Mouse (Mus musculus): ENCODE data around the gene Mfrp.
A peak's percentile ranks its signal among the peaks of the same experiment; 100 is the strongest.

Mfrp gene

DNA sequence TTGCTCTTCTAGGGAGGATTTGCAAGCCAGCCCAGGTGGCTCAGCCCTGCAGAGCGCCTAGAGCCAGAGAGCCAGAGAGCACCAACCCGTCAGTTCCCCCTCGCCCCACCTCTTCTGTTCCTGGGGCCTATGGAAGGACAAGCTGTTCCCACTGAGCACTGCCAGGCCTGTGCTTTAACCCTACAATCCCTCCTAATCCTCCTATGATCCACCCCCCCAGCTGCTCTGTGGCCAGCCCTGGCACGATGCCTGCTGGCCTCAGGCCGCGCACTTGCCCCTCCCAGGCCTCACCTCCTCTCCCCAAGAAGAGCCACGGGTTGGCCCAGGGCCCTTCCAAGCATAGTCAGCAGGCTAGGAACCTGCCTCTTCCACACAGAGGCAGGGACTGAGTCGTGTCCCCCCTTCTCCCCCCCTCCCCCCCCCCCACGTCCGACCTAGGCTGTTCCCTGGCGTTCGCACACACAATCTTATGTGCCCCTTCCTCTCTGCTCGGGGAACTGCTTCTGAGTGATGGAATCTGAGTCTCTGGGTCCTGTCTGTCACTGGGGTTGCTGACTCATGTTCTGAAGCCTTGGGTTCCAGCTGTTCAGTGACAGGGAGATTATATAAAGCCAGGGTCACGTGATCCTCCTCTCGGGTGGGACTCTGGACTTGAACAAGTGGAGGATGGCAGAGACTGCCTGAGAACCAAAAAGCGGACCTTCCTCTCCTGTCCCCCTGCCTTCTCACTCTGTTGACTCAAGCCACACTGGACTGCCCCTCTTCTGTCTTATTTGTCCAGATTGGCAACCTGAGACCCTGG, 22.4 kb upstream of the Mfrp start:
- DNase-seq (ENCODE audit: low spot score) = no peak

GRCm38 (mm10) chr9:44079997-44080780, 21.3 kb upstream of the Mfrp start:
- DNase-seq (ENCODE audit: low spot score) = no peak

- DNase-seq (ENCODE audit: low spot score) = no peak
These were observed 20.6 kb upstream of the Mfrp start for GRCm38 (mm10) chr9:44080953-44081352.

GRCm38 (mm10) chr9:44081581-44081980, 19.9 kb upstream of the Mfrp start:
- DNase-seq (ENCODE audit: low spot score) = no peak

GRCm38 (mm10) chr9:44082266-44082665, 19.3 kb upstream of the Mfrp start:
- no peak for DNase-seq (ENCODE audit: low spot score)

GRCm38 (mm10) chr9:44083392-44084121, 18.0 kb upstream of the Mfrp start:
- DNase-seq (ENCODE audit: low spot score) = no peak

- no peak for DNase-seq (ENCODE audit: low spot score)
These were observed 17.3 kb upstream of the Mfrp start for GRCm38 (mm10) chr9:44084236-44084635.

GRCm38 (mm10) chr9:44084659-44085229, 16.8 kb upstream of the Mfrp start:
- DNase-seq (ENCODE audit: low spot score) = peak; percentile 78

- DNase-seq (ENCODE audit: low spot score) = no peak
These were observed 16.3 kb upstream of the Mfrp start for GRCm38 (mm10) chr9:44085276-44085675.

DNA sequence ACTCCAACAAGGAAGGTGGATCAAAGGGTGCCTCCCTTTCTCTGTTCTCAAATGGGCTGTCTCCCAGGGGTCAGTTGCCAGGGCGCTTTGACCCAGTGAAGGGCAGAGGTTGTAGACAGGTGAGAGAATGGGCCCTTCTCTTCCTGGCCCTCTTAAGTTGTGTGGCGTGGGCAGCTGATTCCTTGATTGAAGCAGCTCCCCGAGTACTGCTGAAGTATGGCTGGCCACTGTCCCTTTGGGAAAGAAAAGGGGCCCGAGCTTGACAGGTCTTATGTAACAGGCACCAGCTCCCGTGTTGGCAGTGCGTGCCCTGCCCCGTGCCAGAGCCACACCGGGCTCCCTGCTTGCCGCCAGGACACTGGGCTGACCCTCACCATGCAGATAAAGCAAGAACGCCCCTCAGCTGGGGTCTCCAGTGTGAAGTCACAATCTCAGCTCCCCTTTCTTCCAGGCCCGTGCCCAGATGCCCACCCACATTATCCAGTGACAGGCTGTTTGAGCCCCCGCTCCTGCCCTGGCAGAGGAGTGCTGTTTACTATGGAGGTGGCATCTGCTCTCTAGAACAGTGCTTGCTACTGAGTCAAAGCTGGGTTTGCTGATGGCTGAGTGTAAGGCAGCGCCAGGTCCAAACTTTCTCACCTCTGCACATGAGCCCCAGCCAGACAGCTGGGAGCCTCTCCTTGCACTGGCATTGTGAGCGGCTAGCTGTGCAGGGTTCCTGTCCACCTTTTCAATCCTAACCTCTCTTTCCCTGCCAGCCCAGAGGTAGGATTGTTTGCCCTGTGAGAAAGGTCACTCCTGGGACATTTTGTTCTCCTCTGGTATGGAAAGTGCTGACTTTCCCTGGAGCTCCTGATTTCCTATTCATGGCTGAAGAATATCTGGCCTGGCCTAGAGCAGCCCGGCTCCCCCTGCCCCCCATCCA, 15.5 kb upstream of the Mfrp start:
- DNase-seq (ENCODE audit: low spot score) = no peak

DNA sequence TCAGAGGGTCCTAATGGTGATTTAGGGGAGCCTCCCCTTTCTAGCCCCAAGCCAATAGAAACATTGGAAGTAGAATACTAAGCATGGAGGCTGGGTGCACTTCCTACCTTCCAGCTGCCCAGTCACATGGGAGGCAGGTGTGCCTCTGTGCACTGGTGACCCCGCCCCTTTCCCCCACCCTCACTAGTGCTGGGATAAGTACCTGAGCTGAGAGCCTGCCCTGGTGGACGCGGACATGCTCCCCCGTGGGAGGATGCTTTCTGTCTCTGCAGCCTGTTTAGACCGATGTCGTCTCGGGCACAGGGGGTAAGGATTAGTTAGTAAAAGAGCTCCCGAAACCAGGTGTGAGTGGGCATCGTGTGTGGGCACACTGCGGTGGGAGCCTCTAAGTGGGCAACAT, 14.6 kb upstream of the Mfrp start:
- no peak for DNase-seq (ENCODE audit: low spot score)

DNA sequence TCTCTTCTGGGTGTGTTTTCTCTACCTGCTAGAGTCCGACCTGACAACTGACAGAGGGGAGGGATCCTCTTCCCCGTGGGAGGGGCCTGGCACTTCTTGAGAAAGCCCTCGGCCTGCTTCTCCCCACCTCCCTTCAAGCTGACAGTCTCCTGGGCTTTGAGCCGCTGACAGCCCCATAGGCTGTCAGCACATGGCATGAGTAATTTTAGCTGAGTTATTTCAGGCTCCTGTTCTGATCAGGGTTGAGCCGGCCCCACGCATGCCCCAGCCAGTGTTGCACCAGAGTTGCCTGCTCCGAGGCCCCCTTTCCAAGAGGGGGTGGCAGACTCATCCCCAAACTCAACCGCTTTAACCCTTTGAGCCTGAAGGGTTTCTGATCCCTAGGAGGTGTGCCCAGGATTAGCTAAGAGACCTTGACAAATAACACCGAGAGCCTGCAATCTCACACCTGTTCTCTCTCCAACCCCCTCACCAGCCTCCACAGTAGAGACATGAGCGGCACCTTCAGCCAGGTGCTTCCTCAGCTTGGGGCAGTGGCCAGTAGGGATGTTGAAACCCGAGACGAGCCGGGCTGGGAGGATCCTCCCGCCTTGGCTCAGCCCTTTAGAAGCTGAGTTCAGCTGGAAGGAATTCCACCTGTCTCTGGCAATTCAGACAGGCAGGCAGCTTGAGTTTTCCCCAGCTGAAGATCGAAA, 13.6 kb upstream of the Mfrp start:
- no peak for DNase-seq (ENCODE audit: low spot score)

- no peak for DNase-seq (ENCODE audit: low spot score)
These were observed 12.5 kb upstream of the Mfrp start for GRCm38 (mm10) chr9:44088877-44089608.

DNA sequence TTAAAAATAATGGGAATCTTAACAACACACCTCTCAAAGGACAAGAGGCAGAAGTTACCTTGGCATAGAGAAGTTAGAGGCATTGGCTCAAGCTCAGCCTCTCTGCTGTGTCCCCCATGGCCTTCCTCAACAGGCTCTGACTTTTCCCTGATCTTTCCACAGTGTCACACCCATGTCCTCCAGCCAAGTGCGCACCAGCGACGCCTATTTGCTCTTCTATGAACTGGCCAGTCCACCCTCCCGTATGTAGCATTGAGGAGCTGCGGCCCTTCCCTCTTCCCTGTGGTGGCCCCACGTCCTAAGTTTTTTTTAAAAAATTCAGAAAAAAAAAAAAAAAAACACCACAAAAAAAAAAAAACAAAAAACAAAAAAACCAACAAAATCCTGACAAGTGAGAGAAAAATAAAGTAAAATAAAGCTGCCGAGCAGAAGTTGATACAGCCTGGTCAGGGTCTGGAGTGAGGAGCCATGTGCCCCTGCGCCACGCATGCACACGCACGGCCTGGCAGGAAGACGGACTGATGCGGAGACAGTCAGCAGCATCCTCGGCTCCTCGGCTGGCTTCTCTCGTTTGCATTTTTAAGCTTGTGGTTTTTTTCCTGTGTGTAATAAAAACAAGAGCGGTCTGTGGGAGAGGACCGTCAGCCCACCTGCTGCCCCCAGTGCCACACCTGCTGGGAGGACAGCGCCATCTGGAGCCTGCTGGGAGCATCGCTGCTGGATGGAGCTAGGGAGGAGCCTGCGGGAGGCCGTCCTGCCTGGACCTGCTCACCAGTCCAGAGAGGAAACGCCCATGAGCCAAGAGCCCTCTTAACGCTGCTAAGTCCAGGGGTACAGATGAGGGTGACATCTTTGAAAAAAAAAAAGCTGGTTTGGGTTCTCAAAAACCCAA, 7.7 kb upstream of the Mfrp start:
- DNase-seq (ENCODE audit: low spot score) = no peak

GRCm38 (mm10) chr9:44094737-44095136, 6.8 kb upstream of the Mfrp start:
- no peak for DNase-seq (ENCODE audit: low spot score)

- DNase-seq (ENCODE audit: low spot score) = no peak
These were observed 5.7 kb upstream of the Mfrp start for GRCm38 (mm10) chr9:44095781-44096180.

- no peak for DNase-seq (ENCODE audit: low spot score)
These were observed 5.0 kb upstream of the Mfrp start for GRCm38 (mm10) chr9:44096536-44096935.

DNA sequence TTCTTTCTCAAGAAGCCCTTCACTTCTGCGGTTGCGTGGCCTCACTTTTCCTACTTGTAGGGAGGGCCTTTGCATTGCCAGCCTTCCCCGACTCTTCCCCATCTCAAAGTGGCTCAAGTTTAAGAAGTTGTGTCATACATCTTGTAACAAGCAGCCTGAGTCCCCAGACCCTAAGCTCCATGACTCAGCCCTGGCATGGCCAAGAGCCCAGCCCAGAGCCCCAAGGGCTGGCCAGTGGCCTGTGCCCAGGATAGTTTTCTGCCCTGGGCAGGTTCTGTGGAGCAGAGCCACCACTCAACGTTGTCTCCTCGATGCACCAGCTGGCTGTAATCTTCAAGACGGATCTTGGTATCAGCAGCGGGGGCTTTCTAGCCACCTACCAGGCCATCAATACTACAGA, 3.4 kb downstream of the Mfrp start:
- no peak for DNase-seq (ENCODE audit: low spot score)

GRCm38 (mm10) chr9:44105781-44106180, 4.3 kb downstream of the Mfrp start:
- DNase-seq (ENCODE audit: low spot score) = no peak

Data from urinary bladder, postnatal 10 days (tissue).